Mouse (Mus musculus) heart, embryonic 13.5 days (tissue): ENCODE measurements around the gene Aplp1. TPM values are rescaled to one million over a fixed set of nuclear protein-coding genes. Genes with fewer than 3 reads are reported as not detected.

ENCODE experiments used
- ATAC-seq: fragments of 200-750 bp; cut with Nextera tagmentation; 2 replicates; pipeline ENCODE4 v1.8.0; 2017; ENCODE audit warnings: moderate TSS enrichment; ENCODE audit not compliant: insufficient number of reproducible peaks, low FRiP score, low TSS enrichment; ENCODE audit errors: extremely low read depth
- H3K27ac ChIP-seq: fragments of 300-500 bp; sonication (generic); replicated peaks from 2 replicates; pipeline ENCODE4 v1.5.1; 2015; ENCODE audit warnings: moderate library complexity, mild to moderate bottlenecking, inconsistent platforms
- H3K27me3 ChIP-seq: fragments of 300-500 bp; sonication (generic); replicated peaks from 2 replicates; pipeline ENCODE4 v1.6.1; 2015; ENCODE audit warnings: mild to moderate bottlenecking, inconsistent platforms
- H3K36me3 ChIP-seq: fragments of 300-500 bp; sonication (generic); 2 replicates; pipeline ENCODE4 v1.6.1; 2015; ENCODE audit warnings: mild to moderate bottlenecking, inconsistent platforms
- H3K4me1 ChIP-seq: fragments of 300-500 bp; sonication (generic); 2 replicates; pipeline ENCODE4 v1.6.1; 2015; ENCODE audit warnings: inconsistent platforms
- H3K4me2 ChIP-seq: fragments of 300-500 bp; sonication (generic); 2 replicates; pipeline ENCODE4 v1.6.1; 2015; ENCODE audit warnings: inconsistent platforms, mild to moderate bottlenecking, moderate library complexity
- H3K4me3 ChIP-seq: fragments of 300-500 bp; sonication (generic); 2 replicates; pipeline ENCODE4 v1.5.1; 2015; ENCODE audit warnings: moderate library complexity, mild to moderate bottlenecking, inconsistent platforms
- H3K9ac ChIP-seq: fragments of 300-500 bp; sonication (generic); 2 replicates; pipeline ENCODE4 v1.6.1; 2015; ENCODE audit warnings: inconsistent platforms, mild to moderate bottlenecking, moderate library complexity
- H3K9me3 ChIP-seq: fragments of 300-500 bp; sonication (generic); 2 replicates; pipeline ENCODE4 v1.6.1; 2016; ENCODE audit warnings: inconsistent platforms
- WGBS: fragments of 180-500 bp; shearing (Covaris S2); methylation state at CpG from one replicate; pipeline ENCODE4 v1.1.7; 2015; ENCODE audit warnings: mixed read lengths; 5-methylcytosine and 5-hydroxymethylcytosine counted together
- polyA plus RNA-seq: library from polyadenylated mRNA; unstranded; fragments of >200 nt; fragmentation: Nextera tagmentation; extraction: Ambion mirVana; gene quantifications from 2 replicates; pipeline ENCODE4 v1.2.1, GENCODE M21; 2015

The Aplp1 gene
- polyA plus RNA-seq, 1 experiment from 2014 or later: 29.5 TPM

DNA sequence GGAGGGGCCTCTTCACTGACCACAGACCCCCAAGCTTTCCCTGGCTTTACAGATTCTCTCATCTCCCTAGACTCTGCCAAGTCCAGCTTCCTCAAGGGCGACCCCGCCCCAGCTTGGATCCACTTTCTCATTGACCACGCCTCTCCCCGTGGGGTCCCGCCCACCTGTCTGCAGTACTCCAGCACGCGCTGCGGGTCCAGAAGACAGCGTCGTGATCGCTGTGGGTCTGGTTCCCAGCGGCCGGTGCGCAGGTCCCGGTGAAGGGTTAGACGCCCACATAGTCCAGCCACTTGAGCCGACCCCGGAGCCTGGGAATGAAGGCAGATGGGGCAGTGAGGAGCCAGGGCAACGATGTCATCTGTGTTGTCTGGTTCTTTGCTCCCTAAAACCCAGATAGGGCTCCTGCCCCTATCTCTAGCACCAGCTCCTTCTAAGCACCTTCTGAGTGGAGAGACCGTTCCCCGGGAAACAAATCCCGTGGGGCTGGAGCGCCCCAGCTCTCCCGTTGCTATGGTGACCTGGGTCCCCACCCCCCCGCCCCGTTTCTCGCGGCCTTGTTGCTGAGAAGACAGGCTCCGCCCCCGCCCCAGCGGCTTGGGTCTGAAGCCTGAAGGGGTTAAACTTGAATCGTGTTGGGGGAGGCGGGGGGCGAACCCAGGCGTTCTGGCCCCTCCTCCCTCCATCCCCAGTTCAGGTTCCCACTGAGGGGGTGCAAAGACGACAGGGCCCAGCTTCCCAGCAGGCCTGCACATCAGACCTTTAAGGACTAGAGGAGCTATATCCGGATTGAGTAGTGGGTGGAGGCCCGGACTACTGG is 973 bp downstream of the Aplp1 start:
- peak overlapping the region; percentile 84 for H3K4me2 ChIP-seq
- peak overlapping the region; percentile 66 for H3K4me3 ChIP-seq
- ATAC-seq: no peak
- peaks cover 17% of the 10 kb centered on the region for H3K4me1 ChIP-seq
- H3K9me3 ChIP-seq: no peaks in the 10 kb centered on the region
- H3K27me3 ChIP-seq: peaks cover 69% of the 10 kb centered on the region
- under 1% methylated on average over 38 of the region's 38 CpGs for WGBS
- no peaks in the 10 kb centered on the region for H3K36me3 ChIP-seq
- H3K9ac ChIP-seq: peak overlapping the region; percentile 80
- H3K27ac ChIP-seq: no peak overlapping the region

DNA sequence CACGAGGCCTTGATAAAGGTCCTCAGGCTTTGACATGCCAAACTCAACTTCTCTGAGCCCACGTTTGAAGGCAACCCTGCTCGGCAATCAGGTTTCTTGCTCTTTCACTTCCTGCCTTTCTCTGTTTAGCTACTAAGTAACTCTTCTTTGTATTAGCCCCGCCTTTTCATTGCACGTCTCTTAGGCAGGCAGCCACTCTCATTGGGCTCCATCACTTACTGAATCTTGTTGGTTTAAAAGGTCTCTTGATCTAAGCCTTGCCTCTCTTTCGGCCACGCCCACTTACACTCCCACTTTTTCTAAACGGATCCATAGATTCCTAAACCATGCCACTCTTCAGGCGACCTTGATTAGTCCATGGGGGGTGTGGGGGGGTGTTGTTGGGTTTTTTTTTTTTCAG is 1.6 kb downstream of the Aplp1 start:
- H3K4me1 ChIP-seq: peaks cover 17% of the 10 kb centered on the region
- no peak overlapping the region for H3K9ac ChIP-seq
- peak overlapping the region; percentile 66; the same call in 1 of the 2 replicates for H3K4me3 ChIP-seq
- ATAC-seq: no peak
- H3K27ac ChIP-seq: no peak overlapping the region
- no peaks in the 10 kb centered on the region for H3K36me3 ChIP-seq
- peaks cover 75% of the 10 kb centered on the region for H3K27me3 ChIP-seq
- peak overlapping the region; percentile 84 for H3K4me2 ChIP-seq
- WGBS: 17% methylated on average over 9 of the region's 9 CpGs
- H3K9me3 ChIP-seq: no peaks in the 10 kb centered on the region

DNA sequence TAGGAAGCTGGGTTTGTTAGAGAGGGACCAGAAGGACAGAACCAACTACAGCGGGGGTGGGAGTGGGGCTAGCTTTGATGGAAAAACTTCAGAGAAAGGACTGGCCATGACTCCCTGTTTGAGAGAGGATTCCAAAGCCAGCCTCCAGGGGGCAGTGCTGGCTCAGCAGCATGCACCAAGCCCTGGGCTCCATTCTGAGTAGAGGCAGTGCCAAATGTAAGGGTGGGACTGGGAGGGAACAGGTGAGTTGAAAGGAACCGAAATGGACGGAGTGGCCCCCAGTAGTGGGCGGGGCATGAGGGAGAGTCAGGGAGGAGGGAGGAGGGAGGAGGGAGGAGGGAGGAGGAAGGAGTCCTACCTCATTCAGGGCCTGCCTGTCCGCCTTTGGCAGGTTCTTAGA is 4.6 kb downstream of the Aplp1 start:
- Histone ChIP-seq H3K27me3 (peaks cover 89% of the 10 kb centered on the region), H3K9ac (no peak overlapping the region), H3K9me3 (no peaks in the 10 kb centered on the region), H3K4me2 (no peak overlapping the region), H3K27ac (no peak overlapping the region), H3K36me3 (peaks cover 4% of the 10 kb centered on the region; the same call in 1 of the 2 replicates), H3K4me1 (peaks cover 17% of the 10 kb centered on the region), H3K4me3 (no peak overlapping the region)
- WGBS: 24% methylated on average over 4 of the region's 5 CpGs
- no peak for ATAC-seq

DNA sequence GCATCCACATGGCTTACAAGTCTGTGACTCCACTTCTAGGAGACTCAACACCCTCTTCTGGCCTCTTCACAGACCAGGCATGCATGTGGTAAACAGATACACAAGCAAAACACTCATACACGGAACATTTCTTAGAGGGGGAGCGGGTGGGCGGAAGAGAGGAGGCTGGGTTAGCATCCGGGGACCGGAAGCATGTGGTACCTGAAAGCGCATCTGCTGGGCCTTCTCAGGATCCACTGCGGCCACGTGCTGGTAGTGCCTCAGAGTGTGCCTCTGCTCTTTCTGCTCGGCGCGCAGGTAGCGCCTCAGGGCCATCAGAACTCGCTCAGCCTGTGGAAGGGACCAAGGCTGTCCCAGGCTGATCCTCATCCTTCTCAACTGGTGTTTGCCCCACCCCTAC is 5.6 kb downstream of the Aplp1 start:
- Histone ChIP-seq H3K4me2 (no peak overlapping the region), H3K27me3 (peaks cover 89% of the 10 kb centered on the region), H3K9ac (no peak overlapping the region), H3K4me3 (no peak overlapping the region), H3K4me1 (peaks cover 9% of the 10 kb centered on the region), H3K9me3 (no peaks in the 10 kb centered on the region), H3K27ac (no peak overlapping the region), H3K36me3 (peaks cover 4% of the 10 kb centered on the region; the same call in 1 of the 2 replicates)
- 68% methylated on average over 13 of the region's 13 CpGs for WGBS
- ATAC-seq: no peak

DNA sequence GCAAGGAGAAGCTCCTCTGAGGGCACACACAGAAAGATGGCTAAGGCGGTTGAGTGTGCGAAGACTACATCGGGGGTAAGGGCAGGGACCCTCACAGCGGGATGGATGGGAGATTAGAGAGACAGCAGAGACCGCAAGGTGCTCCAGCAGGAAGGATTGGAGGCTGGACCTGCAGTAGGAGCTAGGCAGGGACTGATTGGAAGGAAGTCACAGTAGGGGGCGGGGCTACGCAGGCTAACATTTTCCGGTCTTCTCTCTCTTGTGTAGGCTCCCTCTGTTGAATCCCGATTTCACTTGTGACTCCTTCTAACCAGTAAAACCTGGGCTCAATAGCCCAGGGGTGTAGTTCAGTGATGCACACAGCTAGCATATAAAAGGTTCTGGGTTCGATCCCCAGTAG is 8.5 kb downstream of the Aplp1 start:
- Histone ChIP-seq H3K4me3 (no peak overlapping the region), H3K4me2 (no peak overlapping the region), H3K36me3 (peaks cover 4% of the 10 kb centered on the region; the same call in 1 of the 2 replicates), H3K9ac (no peak overlapping the region), H3K27ac (no peak overlapping the region), H3K27me3 (peaks cover 62% of the 10 kb centered on the region), H3K4me1 (no peaks in the 10 kb centered on the region), H3K9me3 (no peaks in the 10 kb centered on the region)
- no peak for ATAC-seq
- 18% methylated on average over 10 of the region's 10 CpGs for WGBS

DNA sequence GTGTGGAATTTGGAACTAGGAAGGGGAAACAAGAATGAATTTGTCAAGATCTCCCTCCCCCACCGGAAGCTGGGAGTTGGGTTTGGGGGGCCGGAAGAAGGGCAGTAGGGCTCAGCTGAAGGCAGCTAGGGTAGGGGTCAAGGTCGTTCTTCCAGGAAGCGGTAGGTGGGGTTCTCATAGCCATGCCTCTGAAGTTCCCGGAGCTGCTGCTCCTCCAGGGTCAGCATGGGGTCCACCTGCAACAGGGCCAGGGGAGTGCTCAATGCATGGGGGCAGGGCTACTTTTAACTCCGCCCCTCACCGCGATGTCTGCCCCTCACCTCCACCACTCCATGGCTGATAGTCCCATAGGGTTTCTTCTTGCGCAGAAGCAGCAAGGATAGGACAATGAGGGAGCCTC is 10.2 kb downstream of the Aplp1 start:
- no peak overlapping the region for H3K4me2 ChIP-seq
- no peak for ATAC-seq
- peaks cover 51% of the 10 kb centered on the region for H3K27me3 ChIP-seq
- no peak overlapping the region for H3K27ac ChIP-seq
- WGBS: 33% methylated on average over 9 of the region's 9 CpGs
- no peaks in the 10 kb centered on the region for H3K4me1 ChIP-seq
- peaks cover 4% of the 10 kb centered on the region; the same call in 1 of the 2 replicates for H3K36me3 ChIP-seq
- H3K9me3 ChIP-seq: no peaks in the 10 kb centered on the region
- H3K4me3 ChIP-seq: no peak overlapping the region
- H3K9ac ChIP-seq: no peak overlapping the region

DNA sequence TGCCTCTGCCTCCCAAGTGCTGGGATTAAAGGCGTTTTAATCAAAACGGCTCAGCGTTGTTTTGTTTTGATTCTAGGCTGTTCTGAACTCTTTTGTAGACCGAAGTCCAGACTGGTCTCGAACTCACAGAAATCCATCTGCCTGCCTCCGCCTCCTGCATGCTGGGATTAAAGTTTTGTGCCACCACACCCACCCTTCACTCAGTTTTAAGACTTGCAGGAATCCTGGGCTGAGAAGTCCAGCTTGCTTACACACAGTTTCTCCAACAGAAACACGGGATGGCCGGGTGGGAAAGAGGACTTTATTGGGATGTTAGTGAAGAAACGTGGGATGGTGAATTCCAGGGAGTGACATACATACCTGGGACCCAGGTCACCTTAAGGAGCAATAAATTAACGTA is 10.6 kb downstream of the Aplp1 start:
- Histone ChIP-seq H3K4me1 (no peaks in the 10 kb centered on the region), H3K9me3 (no peaks in the 10 kb centered on the region), H3K27ac (no peak overlapping the region), H3K36me3 (peaks cover 4% of the 10 kb centered on the region; the same call in 1 of the 2 replicates), H3K9ac (no peak overlapping the region), H3K4me2 (no peak overlapping the region), H3K27me3 (peaks cover 46% of the 10 kb centered on the region), H3K4me3 (no peak overlapping the region)
- ATAC-seq: no peak
- 60% methylated on average over 10 of the region's 10 CpGs for WGBS

DNA sequence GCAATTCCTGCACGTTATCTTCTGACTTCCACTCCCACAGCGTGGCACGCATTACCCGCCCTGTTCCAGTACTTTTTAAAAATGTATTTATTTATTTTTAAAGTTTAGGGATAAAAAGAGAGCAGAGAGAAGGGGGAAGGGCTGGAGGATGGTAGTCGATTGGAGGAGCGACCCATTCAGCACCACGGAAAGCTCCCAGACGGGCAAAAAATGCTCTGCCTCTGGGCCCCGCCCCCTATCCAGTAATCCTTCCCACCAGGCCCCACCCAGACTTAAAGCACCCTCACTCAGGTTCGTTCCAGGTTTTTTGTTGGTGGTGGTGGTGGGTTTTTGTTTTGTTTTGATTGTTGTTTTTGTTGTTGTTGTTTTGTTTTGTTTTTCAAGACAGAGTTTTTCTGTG is 11.1 kb downstream of the Aplp1 start:
- Histone ChIP-seq H3K4me3 (no peak overlapping the region), H3K27ac (no peak overlapping the region), H3K27me3 (peaks cover 43% of the 10 kb centered on the region), H3K36me3 (peaks cover 4% of the 10 kb centered on the region; the same call in 1 of the 2 replicates), H3K4me2 (no peak overlapping the region), H3K9me3 (no peaks in the 10 kb centered on the region), H3K4me1 (no peaks in the 10 kb centered on the region), H3K9ac (no peak overlapping the region)
- no peak for ATAC-seq
- 2% methylated on average over 10 of the region's 10 CpGs for WGBS

DNA sequence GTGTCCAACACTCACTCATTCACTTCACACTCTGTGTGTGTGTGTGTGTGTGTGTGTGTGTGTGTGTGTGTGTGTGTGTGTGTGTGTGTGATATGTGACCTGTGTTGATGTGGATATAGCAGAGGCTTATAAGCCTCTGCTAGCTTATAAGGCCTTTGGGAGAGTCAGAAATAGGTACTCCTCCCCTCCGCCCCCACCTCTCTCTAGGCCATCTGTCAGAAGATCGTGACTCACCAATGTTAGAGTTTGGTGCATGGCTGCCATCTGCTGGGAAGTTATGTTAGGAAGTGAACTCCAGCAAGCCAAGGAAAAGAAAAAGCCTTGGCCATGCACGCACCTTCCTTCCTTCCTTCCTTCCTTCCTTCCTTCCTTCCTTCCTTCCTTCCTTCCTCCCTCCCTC is 13.5 kb downstream of the Aplp1 start:
- ATAC-seq: no peak
- H3K9me3 ChIP-seq: no peaks in the 10 kb centered on the region
- peaks cover 23% of the 10 kb centered on the region for H3K27me3 ChIP-seq
- no peak overlapping the region for H3K4me3 ChIP-seq
- H3K4me1 ChIP-seq: no peaks in the 10 kb centered on the region
- H3K4me2 ChIP-seq: no peak overlapping the region
- WGBS: 12% methylated on average over 3 of the region's 3 CpGs
- no peak overlapping the region for H3K27ac ChIP-seq
- peaks cover 18% of the 10 kb centered on the region for H3K36me3 ChIP-seq
- H3K9ac ChIP-seq: no peak overlapping the region

DNA sequence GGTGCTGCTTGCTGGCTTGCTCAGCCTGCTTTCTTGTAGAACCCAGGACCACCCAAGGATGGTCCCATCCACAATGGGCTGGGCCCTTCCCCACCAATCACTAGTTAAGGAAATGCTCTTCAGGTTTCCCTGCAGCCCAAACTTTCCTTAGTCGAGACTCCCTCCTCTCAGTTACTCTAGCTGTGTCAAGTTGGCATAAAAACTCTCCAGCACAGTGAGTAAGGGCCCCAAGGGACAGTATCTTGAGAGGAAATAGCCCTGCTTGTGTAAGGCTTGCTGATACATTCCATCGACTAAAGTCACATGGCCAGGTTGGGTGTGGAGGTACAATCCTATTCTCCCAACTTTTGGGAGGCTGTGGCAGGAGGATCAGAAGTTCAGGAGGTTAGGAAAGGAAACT is 15.1 kb downstream of the Aplp1 start:
- Histone ChIP-seq H3K4me3 (no peak overlapping the region), H3K27me3 (peaks cover 7% of the 10 kb centered on the region), H3K27ac (no peak overlapping the region), H3K4me1 (no peaks in the 10 kb centered on the region), H3K9ac (no peak overlapping the region), H3K36me3 (peaks cover 27% of the 10 kb centered on the region), H3K4me2 (no peak overlapping the region), H3K9me3 (no peaks in the 10 kb centered on the region)
- ATAC-seq: no peak
- 24% methylated on average over 2 of the region's 2 CpGs for WGBS

DNA sequence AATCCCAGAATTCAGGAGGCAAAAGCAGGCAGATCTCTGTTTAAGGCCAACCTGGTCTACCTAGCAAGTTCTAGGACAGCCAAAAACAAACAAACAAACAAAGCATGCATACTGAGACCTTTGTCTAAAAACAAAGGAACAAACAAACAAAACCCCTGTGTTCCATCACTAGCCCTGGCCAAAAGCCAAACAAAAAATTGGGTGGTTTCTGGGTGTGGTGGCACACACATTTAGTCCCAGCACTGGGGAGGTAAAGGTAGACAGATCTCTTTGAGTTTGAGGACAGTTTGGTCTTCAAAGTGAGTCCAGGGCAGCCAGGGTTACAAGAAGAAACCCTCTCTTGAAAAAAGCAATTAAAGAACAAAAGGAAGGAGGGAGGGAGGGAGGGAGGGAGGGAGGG is 16.0 kb downstream of the Aplp1 start:
- Histone ChIP-seq H3K36me3 (peaks cover 34% of the 10 kb centered on the region), H3K27me3 (no peaks in the 10 kb centered on the region; the same call in none of the 2 replicates), H3K4me1 (no peaks in the 10 kb centered on the region), H3K4me3 (no peak overlapping the region), H3K9me3 (no peaks in the 10 kb centered on the region), H3K27ac (no peak overlapping the region), H3K9ac (no peak overlapping the region), H3K4me2 (no peak overlapping the region)
- no peak for ATAC-seq

DNA sequence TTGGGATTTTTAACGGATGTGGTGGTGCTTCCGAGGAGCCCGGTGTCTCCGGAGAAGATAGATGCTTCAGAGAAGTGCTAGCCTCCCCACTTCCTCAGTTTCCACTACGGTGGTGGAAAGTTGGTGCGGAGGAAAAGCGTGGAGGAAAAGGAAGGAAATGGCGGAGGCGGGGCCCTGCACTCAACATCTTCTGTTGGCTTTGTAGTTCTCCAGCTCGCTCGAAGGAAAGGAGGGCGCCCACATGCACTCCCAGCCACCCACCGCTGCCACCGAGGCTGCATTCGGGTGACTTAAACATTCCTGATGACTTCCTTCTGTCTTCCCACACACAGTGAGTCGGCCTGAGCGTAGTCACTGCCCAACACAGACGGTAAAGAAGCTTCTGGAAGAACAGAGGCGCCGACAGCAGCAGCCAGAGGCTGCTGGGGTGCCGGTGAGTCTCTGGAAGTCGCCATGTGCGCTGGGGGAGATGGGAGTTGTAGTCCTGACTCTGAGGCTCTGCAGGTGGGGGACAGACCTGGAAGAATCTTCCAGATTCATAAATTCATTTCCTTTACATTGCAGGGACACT is 22.2 kb downstream of the Aplp1 start:
- peak overlapping the region; percentile 75 for H3K4me2 ChIP-seq
- ATAC-seq: no peak
- H3K36me3 ChIP-seq: peaks cover 35% of the 10 kb centered on the region
- 29% methylated on average over 23 of the region's 23 CpGs for WGBS
- H3K27me3 ChIP-seq: peaks cover 31% of the 10 kb centered on the region
- peak overlapping the region; percentile 77 for H3K9ac ChIP-seq
- H3K9me3 ChIP-seq: peaks cover 7% of the 10 kb centered on the region
- H3K4me1 ChIP-seq: peaks cover 17% of the 10 kb centered on the region
- peak overlapping the region; percentile 62; the same call in 1 of the 2 replicates for H3K27ac ChIP-seq
- peak overlapping the region; percentile 54 for H3K4me3 ChIP-seq
